Mouse (Mus musculus) G1E (cell line): ENCODE results near the gene Nxpe4.

Source experiments
- CTCF ChIP-seq: IDR thresholded peaks from 2 replicates; pipeline ENCODE4 v1.5.1; 2012; ENCODE audit warnings: low read depth, low read length, inconsistent platforms, mixed read lengths
- GATA1 ChIP-seq: IDR thresholded peaks from 2 replicates; pipeline ENCODE4 v1.6.1; 2012; ENCODE audit warnings: borderline replicate concordance, low read length, inconsistent platforms, mixed read lengths
- POLR2AphosphoS5 ChIP-seq: IDR thresholded peaks from 2 replicates; pipeline ENCODE4 v1.6.1; 2012; ENCODE audit warnings: low read depth, low read length, inconsistent platforms; ENCODE audit not compliant: insufficient replicate concordance
- TAL1 ChIP-seq: conservative IDR thresholded peaks from 2 replicates; pipeline ENCODE4 v1.6.1; 2012; ENCODE audit warnings: low read depth, low read length, inconsistent platforms, mixed read lengths

- TF ChIP-seq CTCF (no peak), POLR2AphosphoS5 (no peak), GATA1 (no peak), TAL1 (no peak)
These were observed 83.7 kb downstream of the Nxpe4 start for GRCm38 (mm10) chr9:48245525-48245924.
